Mouse (Mus musculus): ENCODE data around the gene Cacna1c.

Gene Cacna1c

DNA sequence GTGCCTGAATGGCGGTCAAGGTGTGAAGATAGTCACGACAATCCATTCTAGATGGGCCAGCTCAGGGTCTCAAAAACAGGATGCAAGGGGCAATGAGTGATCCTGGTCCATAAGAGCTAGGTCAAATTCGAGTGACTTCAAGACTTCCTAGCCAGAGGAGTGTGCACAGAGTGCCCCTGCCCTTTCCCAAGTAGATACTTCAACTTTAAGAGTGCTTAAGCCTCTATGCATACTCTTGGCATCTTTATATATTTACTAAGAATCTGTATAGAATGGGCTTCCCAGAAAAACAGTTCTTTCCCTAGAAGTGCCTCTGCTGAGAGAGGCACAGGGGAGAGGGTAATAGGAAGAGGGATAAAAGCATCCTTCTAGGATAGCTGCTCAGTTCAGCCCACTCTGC, 153.4 kb downstream of the Cacna1c start:
- in situ Hi-C loops (cut with MboI; ENCODE audit: low pct_unique_long_range_greater_than_20kb in 1 of 2, low sequenced_read_pairs in 2 of 2, unreplicated experiment in 1 of 2): no loop called here

DNA sequence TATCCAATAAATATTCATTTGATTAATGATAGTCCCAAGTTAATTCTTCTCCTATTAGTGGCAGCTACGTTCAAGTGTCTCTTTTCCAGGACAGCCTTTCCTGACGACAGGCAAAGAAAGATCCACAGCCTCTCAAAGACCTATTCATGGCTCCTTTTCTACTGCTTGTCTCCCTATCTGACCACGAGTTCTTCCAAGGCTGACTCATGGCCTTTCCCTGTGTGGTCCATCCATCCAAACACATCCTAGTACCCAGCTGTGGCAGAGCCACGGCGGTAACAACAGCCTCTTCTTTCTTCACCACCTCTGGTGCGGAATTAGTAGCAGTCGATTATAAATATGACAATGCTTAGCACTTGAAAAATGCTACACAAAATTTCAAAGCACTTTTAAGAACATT, 155.3 kb downstream of the Cacna1c start:
- in situ Hi-C loops (cut with MboI; ENCODE audit: low pct_unique_long_range_greater_than_20kb in 1 of 2, low sequenced_read_pairs in 2 of 2, unreplicated experiment in 1 of 2): no loop called here

GRCm38 (mm10) chr6:119039815-119040214, 156.4 kb downstream of the Cacna1c start:
- in situ Hi-C loops (cut with MboI; ENCODE audit: low pct_unique_long_range_greater_than_20kb in 1 of 2, low sequenced_read_pairs in 2 of 2, unreplicated experiment in 1 of 2): no loop called here

- in situ Hi-C loops (cut with MboI; ENCODE audit: low pct_unique_long_range_greater_than_20kb in 1 of 2, low sequenced_read_pairs in 2 of 2, unreplicated experiment in 1 of 2): no loop called here
Measured at GRCm38 (mm10) chr6:119039293-119039692, 156.9 kb downstream of the Cacna1c start.

GRCm38 (mm10) chr6:119037815-119038214, 158.4 kb downstream of the Cacna1c start:
- in situ Hi-C loops (cut with MboI; ENCODE audit: low pct_unique_long_range_greater_than_20kb in 1 of 2, low sequenced_read_pairs in 2 of 2, unreplicated experiment in 1 of 2): no loop called here

- in situ Hi-C loops (cut with MboI; ENCODE audit: low pct_unique_long_range_greater_than_20kb in 1 of 2, low sequenced_read_pairs in 2 of 2, unreplicated experiment in 1 of 2): no loop called here
Measured at GRCm38 (mm10) chr6:119037047-119037446, 159.2 kb downstream of the Cacna1c start.

- in situ Hi-C loops (cut with MboI; ENCODE audit: low pct_unique_long_range_greater_than_20kb in 1 of 2, low sequenced_read_pairs in 2 of 2, unreplicated experiment in 1 of 2): no loop called here
Measured at GRCm38 (mm10) chr6:119035361-119035760, 160.9 kb downstream of the Cacna1c start.

- in situ Hi-C loops (cut with MboI; ENCODE audit: low pct_unique_long_range_greater_than_20kb in 1 of 2, low sequenced_read_pairs in 2 of 2, unreplicated experiment in 1 of 2): no loop called here
Measured at GRCm38 (mm10) chr6:119034947-119035346, 161.3 kb downstream of the Cacna1c start.

- in situ Hi-C loops (cut with MboI; ENCODE audit: low pct_unique_long_range_greater_than_20kb in 1 of 2, low sequenced_read_pairs in 2 of 2, unreplicated experiment in 1 of 2): no loop called here
Measured at GRCm38 (mm10) chr6:119027880-119028279, 168.3 kb downstream of the Cacna1c start.

DNA sequence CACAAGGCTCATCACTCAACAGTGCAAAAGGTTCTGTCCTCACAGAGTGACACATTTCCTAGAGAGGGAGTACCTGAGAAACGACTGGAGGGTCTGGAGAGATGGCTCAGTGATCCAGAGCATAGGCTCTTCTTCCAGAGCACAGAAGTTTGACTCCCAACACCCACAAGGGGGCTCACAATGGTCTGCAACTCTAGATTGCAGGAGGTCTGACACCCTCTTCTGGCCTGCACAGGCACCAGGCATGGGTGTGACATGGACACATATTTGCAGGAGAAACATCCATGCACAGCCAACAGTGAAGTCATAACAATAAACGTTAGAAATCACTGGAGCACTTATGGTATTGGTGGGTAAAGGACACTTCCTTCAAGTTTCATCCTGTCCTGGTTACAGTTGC, 173.4 kb downstream of the Cacna1c start:
- in situ Hi-C loops (cut with MboI; ENCODE audit: low pct_unique_long_range_greater_than_20kb in 1 of 2, low sequenced_read_pairs in 2 of 2, unreplicated experiment in 1 of 2): no loop called here

GRCm38 (mm10) chr6:119021226-119021625, 175.0 kb downstream of the Cacna1c start:
- in situ Hi-C loops (cut with MboI; ENCODE audit: low pct_unique_long_range_greater_than_20kb in 1 of 2, low sequenced_read_pairs in 2 of 2, unreplicated experiment in 1 of 2): no loop called here

DNA sequence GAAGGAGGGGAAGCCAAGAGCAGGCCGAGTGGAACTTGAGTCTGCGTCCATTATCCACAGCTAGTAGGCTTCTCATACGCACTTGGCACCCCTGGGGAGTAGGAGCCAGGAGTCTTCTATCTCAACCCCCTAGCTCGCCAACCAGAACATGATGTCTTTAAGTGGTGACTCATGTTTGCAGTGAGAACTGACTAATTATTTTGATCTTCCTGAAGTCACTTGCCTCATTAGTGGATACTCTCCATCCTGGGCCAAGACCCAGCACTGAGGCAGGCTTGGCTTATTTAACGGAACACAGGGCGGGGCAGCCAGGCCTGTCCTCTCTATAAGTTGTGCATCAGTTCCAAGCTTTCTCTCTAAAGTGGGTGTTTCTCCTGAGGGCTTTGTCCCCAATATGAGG, 177.3 kb downstream of the Cacna1c start:
- in situ Hi-C loops (cut with MboI; ENCODE audit: low pct_unique_long_range_greater_than_20kb in 1 of 2, low sequenced_read_pairs in 2 of 2, unreplicated experiment in 1 of 2): no loop called here

GRCm38 (mm10) chr6:119018256-119018655, 178.0 kb downstream of the Cacna1c start:
- in situ Hi-C loops (cut with MboI; ENCODE audit: low pct_unique_long_range_greater_than_20kb in 1 of 2, low sequenced_read_pairs in 2 of 2, unreplicated experiment in 1 of 2): no loop called here

DNA sequence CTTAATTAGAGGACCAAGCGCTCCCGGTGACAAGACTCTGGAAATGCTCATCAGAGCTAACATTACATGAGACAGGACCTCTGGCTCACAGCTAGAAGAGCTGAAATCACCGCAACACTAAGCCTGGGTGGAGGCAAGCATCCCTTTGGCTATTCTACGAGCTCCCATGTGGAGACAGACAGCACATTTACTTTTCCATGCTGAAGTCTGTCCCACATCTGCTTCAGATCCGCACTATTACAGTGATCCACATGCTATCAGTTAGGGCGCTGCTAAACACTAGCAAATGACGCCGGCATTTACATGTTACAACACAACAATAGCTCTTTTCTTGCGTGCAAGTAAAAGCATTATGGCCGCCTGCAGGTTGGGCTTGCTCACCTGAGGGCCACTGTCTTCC, 178.7 kb downstream of the Cacna1c start:
- in situ Hi-C loops (cut with MboI; ENCODE audit: low pct_unique_long_range_greater_than_20kb in 1 of 2, low sequenced_read_pairs in 2 of 2, unreplicated experiment in 1 of 2): no loop called here

DNA sequence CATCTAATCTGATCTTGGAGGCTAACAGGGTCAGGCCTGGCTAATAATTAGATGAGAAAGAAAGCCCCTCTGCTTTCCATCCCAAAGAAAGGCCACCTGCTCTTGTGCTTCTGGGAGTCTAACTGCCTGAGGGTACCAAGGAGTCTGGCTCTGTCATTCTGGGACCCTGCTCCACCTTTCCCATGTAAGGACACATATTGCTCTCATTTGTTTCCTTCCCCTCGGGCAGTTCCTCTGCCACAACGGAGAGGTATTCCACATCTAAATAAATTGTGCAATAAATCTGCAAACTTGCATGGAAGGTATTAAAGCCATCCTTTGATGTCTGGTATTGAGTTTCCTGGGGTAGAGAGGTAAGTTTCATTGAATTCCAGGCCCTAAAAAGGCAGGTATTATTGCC, 180.9 kb downstream of the Cacna1c start:
- in situ Hi-C loops (cut with MboI; ENCODE audit: low pct_unique_long_range_greater_than_20kb in 1 of 2, low sequenced_read_pairs in 2 of 2, unreplicated experiment in 1 of 2): no loop called here

- in situ Hi-C loops (cut with MboI; ENCODE audit: low pct_unique_long_range_greater_than_20kb in 1 of 2, low sequenced_read_pairs in 2 of 2, unreplicated experiment in 1 of 2): no loop called here
Measured at GRCm38 (mm10) chr6:119013168-119014098, 182.8 kb downstream of the Cacna1c start.

- in situ Hi-C loops (cut with MboI; ENCODE audit: low pct_unique_long_range_greater_than_20kb in 1 of 2, low sequenced_read_pairs in 2 of 2, unreplicated experiment in 1 of 2): no loop called here
Measured at GRCm38 (mm10) chr6:119010875-119011274, 185.3 kb downstream of the Cacna1c start.

GRCm38 (mm10) chr6:119009526-119009925, 186.7 kb downstream of the Cacna1c start:
- in situ Hi-C loops (cut with MboI; ENCODE audit: low pct_unique_long_range_greater_than_20kb in 1 of 2, low sequenced_read_pairs in 2 of 2, unreplicated experiment in 1 of 2): no loop called here

DNA sequence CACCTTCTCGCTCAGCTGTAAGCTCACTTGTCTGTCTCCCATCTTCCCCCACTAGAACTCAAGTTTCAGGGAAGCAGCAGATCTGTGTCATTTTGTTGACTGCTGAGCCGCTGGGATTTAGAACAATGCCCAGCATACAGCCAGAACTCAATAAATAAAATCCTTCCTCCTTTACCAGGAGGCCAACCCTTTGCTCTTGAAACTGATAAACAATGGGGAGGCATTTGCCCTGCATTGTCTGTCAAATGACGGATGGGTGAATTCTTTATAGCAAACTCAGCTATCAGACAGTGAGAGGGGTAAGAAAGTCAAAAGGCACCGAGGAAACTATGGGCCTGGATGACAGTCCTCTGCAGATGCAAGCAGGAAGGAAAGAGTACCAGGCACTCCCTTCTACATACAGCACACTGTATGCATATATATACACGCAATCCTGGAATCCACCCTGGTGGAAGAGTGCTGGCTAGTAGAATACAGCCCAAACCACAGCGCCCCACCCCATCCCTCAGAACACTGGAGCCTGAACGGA, 187.5 kb downstream of the Cacna1c start:
- in situ Hi-C loops (cut with MboI; ENCODE audit: low pct_unique_long_range_greater_than_20kb in 1 of 2, low sequenced_read_pairs in 2 of 2, unreplicated experiment in 1 of 2): no loop called here

- in situ Hi-C loops (cut with MboI; ENCODE audit: low pct_unique_long_range_greater_than_20kb in 1 of 2, low sequenced_read_pairs in 2 of 2, unreplicated experiment in 1 of 2): no loop called here
Measured at GRCm38 (mm10) chr6:119004596-119004995, 191.6 kb downstream of the Cacna1c start.
